Mouse (Mus musculus) CD4-positive, CD25-positive, alpha-beta regulatory T cell, adult 4 months (primary cell): ENCODE data around the gene Hus1. TPM values are rescaled to one million over a fixed set of nuclear protein-coding genes. Genes with fewer than 3 reads are reported as not detected.
A peak's percentile ranks its signal among the peaks of the same experiment; 100 is the strongest.

Experiments used
- ATAC-seq: one replicate; pipeline ENCODE4 v1.8.0; 2017
- polyA plus RNA-seq, 2 experiments: library from polyadenylated mRNA; unstranded; fragments of 100-300 nt; shearing (Covaris generic); gene quantifications; one replicate each; pipeline ENCODE4 v1.2.1; 2017

Hus1 gene
- polyA plus RNA-seq: 1 to 10 TPM; 6.1 to 6.3 TPM

DNA sequence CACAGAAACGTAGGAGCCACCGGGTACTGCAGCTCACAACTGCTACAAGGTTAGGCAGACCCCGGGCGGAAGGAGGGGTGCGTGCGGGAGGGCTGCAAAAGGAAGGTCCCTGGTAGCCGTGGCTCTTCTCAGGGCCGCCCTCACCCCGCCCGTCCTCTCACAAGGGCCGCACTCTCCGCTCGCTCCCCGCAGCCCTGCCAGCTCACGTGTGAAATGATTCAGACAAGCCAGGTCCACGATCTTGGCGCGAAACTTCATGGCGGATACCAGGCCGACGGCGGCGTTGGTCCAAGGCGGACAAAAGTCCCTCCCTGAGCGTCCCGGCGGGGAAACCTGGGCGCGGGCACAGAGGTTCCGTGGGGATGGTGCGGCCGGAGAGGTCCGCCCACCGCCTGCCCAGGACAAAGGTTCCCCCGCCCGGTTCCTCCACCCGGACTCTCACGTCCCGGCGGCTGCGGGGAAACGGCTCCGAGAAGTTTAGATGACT lies at the start of gene Hus1:
Gene Hus1 (minus strand): TSS at position 339 of the 487 bp plus-strand sequence.
- ATAC-seq: peak; percentile 85

- no peak for ATAC-seq
These were observed 49.5 kb upstream of the Hus1 start for GRCm38 (mm10) chr11:9060484-9060883.

DNA sequence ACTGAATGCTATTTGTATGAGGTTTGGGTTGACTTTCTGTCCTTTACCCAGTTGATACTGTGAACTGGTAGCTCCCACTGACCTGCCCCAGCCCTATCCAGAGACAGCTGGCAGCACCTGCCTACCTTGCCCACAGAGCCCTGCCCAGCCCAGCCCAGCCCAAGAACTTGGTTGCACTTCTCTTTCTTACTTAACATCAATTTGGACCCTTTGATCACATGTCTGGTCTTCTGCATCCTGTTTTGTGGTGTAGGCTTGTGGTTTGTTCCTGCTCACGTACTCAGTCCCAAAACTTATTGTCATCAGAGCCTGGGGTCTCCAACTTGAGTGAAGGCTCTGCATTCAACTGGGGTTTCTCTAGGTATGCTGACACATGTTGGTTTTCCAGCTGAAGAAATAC lies 49.0 kb upstream of the Hus1 start:
- no peak for ATAC-seq

DNA sequence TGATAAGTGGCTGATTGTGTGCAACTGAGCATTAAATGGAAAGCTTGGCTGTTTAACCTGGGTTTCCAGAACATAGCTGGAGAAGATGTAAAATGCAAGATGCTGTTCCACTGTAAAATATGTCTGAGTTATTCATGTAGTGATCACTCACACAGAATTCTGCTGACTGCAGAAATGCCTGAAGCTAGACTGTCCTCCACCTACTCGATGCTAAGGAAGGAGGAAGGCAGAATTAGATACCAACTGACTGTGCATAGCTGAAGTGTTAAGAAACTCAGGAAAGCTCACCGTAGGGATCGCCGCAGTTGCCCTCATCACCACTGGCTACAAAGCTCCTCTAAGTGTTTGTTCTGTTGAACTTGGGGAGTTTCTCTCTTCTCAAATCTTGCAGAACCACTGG lies 46.7 kb upstream of the Hus1 start:
- no peak for ATAC-seq

DNA sequence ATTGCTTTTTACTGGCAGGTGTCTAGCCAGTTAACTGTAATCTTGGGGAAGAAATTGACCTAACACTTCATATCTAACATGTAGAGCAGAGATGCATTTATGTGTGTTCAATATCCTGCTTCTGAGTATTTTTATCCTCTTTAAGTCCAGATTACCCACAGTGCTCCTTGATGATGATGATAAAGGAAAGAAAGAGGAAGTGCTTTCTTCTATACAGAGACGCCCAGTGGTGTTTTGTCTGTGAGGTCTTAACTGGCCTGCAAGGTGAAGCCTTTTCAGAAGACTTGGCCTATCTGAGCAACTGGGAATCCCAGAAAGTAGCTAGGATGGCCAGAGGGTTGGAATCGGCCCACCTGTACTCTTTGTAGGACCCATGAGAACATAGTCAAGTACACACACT lies 45.9 kb upstream of the Hus1 start:
- no peak for ATAC-seq

DNA sequence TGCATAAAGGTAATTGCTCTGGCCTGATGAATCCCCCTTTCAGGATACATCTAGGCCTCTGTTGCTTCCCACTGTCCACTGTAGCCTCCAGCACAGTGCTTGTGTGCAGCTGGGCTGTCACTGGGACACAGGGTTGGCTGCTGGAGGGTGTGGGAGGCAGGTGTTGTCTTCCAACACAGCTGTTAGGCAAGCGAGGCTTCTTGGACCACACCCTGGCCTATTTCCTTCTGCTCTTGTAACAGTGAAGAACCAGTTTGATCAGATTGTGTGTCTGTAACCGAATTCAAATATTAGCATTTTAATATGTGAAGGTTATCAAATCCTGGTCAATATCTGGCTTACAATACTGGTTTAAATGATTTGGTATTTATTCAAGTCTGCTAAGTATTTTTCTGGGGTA lies 40.9 kb upstream of the Hus1 start:
- no peak for ATAC-seq

- no peak for ATAC-seq
These were observed 39.2 kb upstream of the Hus1 start for GRCm38 (mm10) chr11:9050241-9050640.

GRCm38 (mm10) chr11:9048703-9049060 lies 37.7 kb upstream of the Hus1 start, which contains the start of gene Sun3:
TSS of gene Sun3 (minus strand) at chr11:9048991.
- ATAC-seq: peak; percentile 20

DNA sequence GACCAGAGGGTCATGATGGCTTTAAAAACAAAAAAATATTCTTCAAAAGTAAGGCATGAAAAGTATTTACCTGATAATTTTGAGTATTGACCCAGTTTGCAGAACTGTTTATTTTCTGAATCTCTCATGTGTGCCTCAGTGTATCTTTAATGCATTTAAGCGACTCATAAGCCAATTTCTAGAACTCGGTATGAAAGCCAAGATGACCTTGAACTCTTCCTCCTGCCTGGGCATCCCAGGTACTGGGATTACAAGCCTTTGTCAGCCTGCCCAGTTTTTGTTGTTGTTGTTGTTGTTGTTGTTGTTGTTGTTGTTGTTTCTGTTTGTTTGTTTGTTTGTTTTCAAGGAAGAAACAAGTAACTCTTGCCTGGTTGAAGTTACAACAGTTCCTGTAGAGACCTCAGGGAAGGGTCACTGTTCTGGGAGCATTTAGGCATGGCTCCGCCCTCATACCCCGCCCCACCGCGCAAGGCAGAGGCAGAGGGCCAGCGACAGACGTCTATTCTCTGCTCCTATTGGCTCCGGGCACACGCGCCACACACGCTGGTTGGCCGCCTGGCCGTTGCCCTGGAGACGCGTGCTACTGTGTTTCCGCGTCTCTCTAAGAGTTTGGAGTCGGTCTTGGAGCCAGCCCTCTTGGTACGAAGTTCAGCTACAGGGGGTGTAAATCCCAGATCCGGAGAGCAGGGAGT lies 37.2 kb upstream of the Hus1 start, which contains the start of gene Gm11992:
Gene Gm11992 (plus strand): TSS at position 584 of the 692 bp plus-strand sequence.
- ATAC-seq: peak; percentile 74

GRCm38 (mm10) chr11:9047044-9047443 lies 36.1 kb upstream of the Hus1 start:
- ATAC-seq: no peak

DNA sequence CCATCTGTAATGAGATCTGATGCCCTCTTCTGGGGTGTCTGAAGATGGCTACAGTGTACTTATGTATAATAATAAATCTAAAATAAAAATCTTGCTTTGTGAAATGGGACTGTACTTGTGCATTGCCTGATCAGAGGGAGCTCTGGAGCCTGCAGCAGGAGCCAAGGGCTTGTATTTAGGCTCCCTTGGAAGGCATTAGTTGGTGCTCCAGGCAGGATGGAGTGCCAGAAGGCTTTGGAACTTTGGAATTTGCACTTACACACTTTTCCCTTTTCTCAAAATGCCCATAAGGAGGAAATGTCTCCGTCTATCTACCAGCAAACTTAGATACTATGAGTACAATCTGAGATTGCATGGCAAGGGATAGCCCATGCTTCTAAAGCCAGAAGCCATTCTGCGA lies 35.6 kb upstream of the Hus1 start:
- no peak for ATAC-seq

DNA sequence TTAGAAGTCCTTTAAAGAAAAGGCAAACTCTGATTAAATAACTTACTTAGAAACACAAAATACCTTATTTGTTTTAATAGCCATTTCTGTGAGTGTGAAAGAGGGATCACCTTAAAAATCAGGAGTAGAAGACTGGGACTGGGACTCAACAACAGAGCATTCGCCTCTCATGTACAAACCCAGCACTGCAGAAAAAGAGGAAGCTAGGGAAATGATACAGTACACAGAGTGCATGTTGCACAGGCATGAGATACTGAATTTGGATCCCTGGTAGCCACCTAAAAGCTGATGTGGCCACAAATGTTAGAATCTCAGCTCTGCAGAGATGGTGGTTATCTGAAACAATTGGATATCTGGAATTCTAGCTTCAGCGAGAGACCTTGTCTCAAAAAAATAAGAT lies 20.5 kb upstream of the Hus1 start:
- ATAC-seq: no peak

DNA sequence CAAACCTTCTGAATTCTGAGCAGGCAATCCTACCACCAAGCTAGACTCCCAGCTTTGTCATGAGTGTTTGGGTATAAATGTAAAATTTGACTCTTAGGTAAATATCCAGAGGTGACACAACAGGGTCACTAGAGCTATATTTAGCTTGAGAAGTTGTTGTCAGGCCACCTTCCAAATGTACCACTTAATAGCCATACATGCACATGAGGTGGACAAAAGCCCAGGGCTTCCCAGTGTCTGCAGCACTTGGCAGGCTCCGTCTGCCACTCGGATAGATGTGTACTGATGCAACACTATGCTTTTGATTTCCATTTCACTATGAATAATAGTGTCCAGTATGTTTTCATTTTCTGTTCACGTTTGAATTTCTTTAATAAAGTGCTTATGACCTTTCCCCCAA lies 14.2 kb upstream of the Hus1 start:
- ATAC-seq: no peak

- ATAC-seq: no peak
These were observed 13.8 kb upstream of the Hus1 start for GRCm38 (mm10) chr11:9024782-9025181.

- no peak for ATAC-seq
These were observed 9.2 kb upstream of the Hus1 start for GRCm38 (mm10) chr11:9020207-9020606.

- ATAC-seq: no peak
These were observed 7.7 kb upstream of the Hus1 start for GRCm38 (mm10) chr11:9018491-9019267.

- no peak for ATAC-seq
These were observed 3.7 kb upstream of the Hus1 start for GRCm38 (mm10) chr11:9014740-9015139.

DNA sequence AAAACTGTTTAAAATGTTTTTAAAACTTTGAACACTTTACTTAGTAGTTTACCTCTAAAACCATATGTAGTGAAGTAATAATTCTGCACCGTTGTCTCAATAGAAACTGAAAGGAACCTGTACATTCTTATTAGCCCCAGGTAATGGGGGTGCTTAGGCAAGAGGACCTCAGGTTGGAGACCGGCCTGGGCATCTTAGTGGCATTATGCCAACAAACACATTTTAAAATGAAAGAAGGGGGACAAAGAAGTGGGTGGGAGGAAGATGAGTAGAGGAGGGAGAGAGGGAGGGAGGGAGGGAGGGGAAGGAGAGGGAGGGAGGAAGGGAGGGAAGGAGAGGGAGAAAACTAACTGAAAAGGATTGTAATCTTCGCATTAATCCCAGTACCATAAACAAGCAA lies 357 bp upstream of the Hus1 start:
- peak; percentile 33 for ATAC-seq

GRCm38 (mm10) chr11:9010416-9010815 lies 575 bp downstream of the Hus1 start:
- no peak for ATAC-seq

GRCm38 (mm10) chr11:9008761-9009160 lies 2.2 kb downstream of the Hus1 start:
- ATAC-seq: no peak

DNA sequence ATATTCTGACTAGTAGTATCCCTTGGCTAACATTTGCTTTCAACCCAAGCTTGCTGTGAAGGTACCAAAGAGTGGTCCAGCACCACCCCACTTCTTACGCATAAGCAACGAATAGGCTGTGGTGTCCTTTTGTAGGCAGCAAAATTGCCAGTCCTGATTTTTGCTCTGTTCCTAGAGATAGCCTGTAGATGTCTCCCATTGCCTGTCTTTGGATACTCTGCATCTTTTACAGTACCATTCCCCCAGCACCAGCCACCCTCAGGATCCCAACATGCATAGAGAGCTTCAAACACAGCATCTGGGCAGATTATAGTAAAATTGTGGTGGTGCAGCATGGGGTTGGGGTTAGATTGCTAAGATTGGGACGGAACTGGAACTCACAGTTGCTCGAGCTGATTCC lies 22.9 kb downstream of the Hus1 start:
- no peak for ATAC-seq

- ATAC-seq: no peak
These were observed 24.9 kb downstream of the Hus1 start for GRCm38 (mm10) chr11:8986058-8986457.

DNA sequence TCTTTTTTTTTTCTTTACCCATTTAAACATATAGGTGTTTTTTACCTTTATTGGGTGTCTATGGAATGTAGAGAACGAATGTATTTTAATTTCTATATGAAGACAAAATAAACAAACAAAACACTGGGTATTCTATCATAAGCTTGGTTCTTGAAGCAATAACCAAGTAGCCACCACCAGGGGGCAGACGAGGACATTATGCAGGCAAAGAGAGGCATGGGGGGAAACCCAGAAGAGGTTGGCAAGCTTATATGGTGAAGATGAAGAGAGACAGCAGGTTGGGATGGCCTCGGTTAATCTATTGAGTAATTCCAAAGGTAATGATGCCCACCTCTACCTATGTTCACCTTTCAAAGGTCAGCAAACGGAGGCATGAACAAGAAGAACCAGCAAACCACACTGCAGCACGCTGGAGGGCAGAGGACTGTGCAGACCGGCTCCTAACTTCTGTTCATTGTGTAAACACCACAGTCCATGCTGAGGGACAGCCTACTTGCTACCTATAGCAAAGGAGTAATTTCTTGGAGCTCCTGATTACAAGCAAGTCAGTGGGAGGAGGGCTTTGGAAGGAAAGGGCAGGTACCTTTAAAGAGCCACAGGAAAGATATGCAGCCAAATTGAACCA lies 27.6 kb downstream of the Hus1 start:
- peak; percentile 61 for ATAC-seq

GRCm38 (mm10) chr11:8978154-8978553 lies 32.8 kb downstream of the Hus1 start:
- ATAC-seq: no peak
